Mouse (Mus musculus): ENCODE measurements around the gene Rps28.
"Not testable (repeated sequence)": the region's sequence is repeated elsewhere in the genome, so short reads cannot be mapped to it uniquely, and the experiment has no call there.

The Rps28 gene

GRCm38 (mm10) chr17:33824084-33824996, at the start of gene Rps28, which contains the start of gene Ndufa7:
TSS of gene Rps28 (minus strand) at chr17:33824562.
TSS of gene Ndufa7 (plus strand) at chr17:33824572.
- DNase-seq (ENCODE audit: low spot score) = peak; percentile 95

GRCm38 (mm10) chr17:33873537-33873936, 49.2 kb upstream of the Rps28 start, which contains the start of gene Gm7029:
TSS of gene Gm7029 (plus strand) at chr17:33873837.
- not testable (repeated sequence) for DNase-seq (ENCODE audit: low spot score)

GRCm38 (mm10) chr17:33865330-33866030, 41.1 kb upstream of the Rps28 start:
- DNase-seq (ENCODE audit: low spot score) = no peak

GRCm38 (mm10) chr17:33857816-33858215, 33.5 kb upstream of the Rps28 start:
- DNase-seq (ENCODE audit: low spot score) = no peak

GRCm38 (mm10) chr17:33851331-33851730, 27.0 kb upstream of the Rps28 start:
- no peak for DNase-seq (ENCODE audit: low spot score)

GRCm38 (mm10) chr17:33848139-33848538, 23.8 kb upstream of the Rps28 start:
- DNase-seq (ENCODE audit: low spot score) = no peak

GRCm38 (mm10) chr17:33844196-33844595, 19.8 kb upstream of the Rps28 start:
- no peak for DNase-seq (ENCODE audit: low spot score)

- peak; percentile 91 for DNase-seq (ENCODE audit: low spot score)
Observed at GRCm38 (mm10) chr17:33842966-33843795, 18.8 kb upstream of the Rps28 start, which contains the start of gene Cd320. TSS of gene Cd320 (plus strand) at chr17:33843091.

GRCm38 (mm10) chr17:33829561-33829960, 5.2 kb upstream of the Rps28 start:
- DNase-seq (ENCODE audit: low spot score) = no peak

GRCm38 (mm10) chr17:33828892-33829291, 4.5 kb upstream of the Rps28 start:
- DNase-seq (ENCODE audit: low spot score) = no peak

- DNase-seq (ENCODE audit: low spot score) = peak; percentile 57
Observed at GRCm38 (mm10) chr17:33826850-33827249, 2.5 kb upstream of the Rps28 start.

- no peak for DNase-seq (ENCODE audit: low spot score)
Observed at GRCm38 (mm10) chr17:33825462-33825861, 1.1 kb upstream of the Rps28 start.

GRCm38 (mm10) chr17:33824997-33825330, 602 bp upstream of the Rps28 start:
- DNase-seq (ENCODE audit: low spot score) = not testable (repeated sequence)

GRCm38 (mm10) chr17:33823171-33823570, 1.2 kb downstream of the Rps28 start:
- DNase-seq (ENCODE audit: low spot score) = not testable (repeated sequence)

GRCm38 (mm10) chr17:33822436-33822959, 1.9 kb downstream of the Rps28 start:
- no peak for DNase-seq (ENCODE audit: low spot score)

GRCm38 (mm10) chr17:33817969-33818643, 6.3 kb downstream of the Rps28 start:
- no peak for DNase-seq (ENCODE audit: low spot score)

- DNase-seq (ENCODE audit: low spot score) = peak; percentile 95
Observed at GRCm38 (mm10) chr17:33817184-33817968, 7.0 kb downstream of the Rps28 start.

- DNase-seq (ENCODE audit: low spot score) = no peak
Observed at GRCm38 (mm10) chr17:33816612-33817011, 7.8 kb downstream of the Rps28 start.

GRCm38 (mm10) chr17:33815399-33815798, 9.0 kb downstream of the Rps28 start:
- no peak for DNase-seq (ENCODE audit: low spot score)

- DNase-seq (ENCODE audit: low spot score) = no peak
Observed at GRCm38 (mm10) chr17:33812990-33813389, 11.4 kb downstream of the Rps28 start.
